Mouse (Mus musculus): ENCODE measurements around the gene Dusp3.

DNA sequence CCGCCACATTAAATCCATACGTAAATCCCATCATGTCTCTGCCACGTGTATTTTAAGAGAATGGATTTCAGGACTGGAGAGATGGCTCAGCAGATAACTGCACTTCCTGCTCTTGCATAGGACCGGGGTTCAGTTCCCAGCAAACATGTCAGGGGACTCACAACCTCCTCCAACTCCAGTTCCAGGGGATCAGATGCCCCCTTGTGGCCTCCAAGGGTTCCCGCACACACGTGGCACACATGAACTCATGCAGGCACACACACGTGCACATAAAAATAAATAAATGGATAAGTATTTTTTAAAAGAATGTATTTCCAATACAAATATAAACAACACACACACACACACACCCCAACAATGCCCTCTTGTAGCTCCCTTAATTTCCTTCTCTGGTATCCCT is 9.9 kb downstream of the Dusp3 start:
- TF ChIP-seq CTCF (IDR thresholded peaks at IDR 0.05; ENCODE audit: low read depth, low read length), result peak; percentile 16
- no peak for TF ChIP-seq EP300 (IDR thresholded peaks at IDR 0.05; ENCODE audit: insufficient read depth, low read depth, low read length)
